In genomic region chr13:4465641-4466040, GRCm38 (mm10) we compare ENCODE assay signal across 31 mouse cellular contexts. TPM values are rescaled to one million over a fixed set of nuclear protein-coding genes. Genes with fewer than 3 reads are reported as not detected.
"Had no signal": no experiment of that assay in that cellular context is flagged by ENCODE, and none has a peak within 500 bp of the region (broad histone marks: within the 10 kb centered on the region; RNA-seq: fewer than 3 reads in every experiment).

No protein-coding gene starts in this region.

- ATAC-seq: hindbrain, embryonic 16.5 days; hindbrain, postnatal 0 days; inflammation-experienced regulatory T-cells, adult 6 months; intestine, embryonic 15.5 days; intestine, embryonic 16.5 days; intestine, postnatal 0 days had no signal

- DNase-seq: heart, postnatal 10 days; heart, postnatal 14 days; heart, postnatal 36 days; heart, postnatal 4 days; kidney, adult 11 months; kidney, adult 2 months; kidney, adult 8-10 months; kidney, adult 9 months; kidney, postnatal 10 days; kidney, postnatal 14 days; kidney, postnatal 25 days; kidney, postnatal 36 days; kidney, postnatal 4 days; layer of hippocampus, adult 9-11 months; layer of hippocampus, postnatal 36 days had no signal

RNA-seq across cellular contexts. Expression of gene Akr1c6, which starts 31.5 kb away (rescaled TPM):
- total RNA-seq: heart, postnatal 10 days; heart, postnatal 14 days; heart, postnatal 36 days; heart, postnatal 4 days; hematopoietic stem cell, adult 5-6 weeks; hindbrain, postnatal 0 days; layer of hippocampus, adult 18-20 months; layer of hippocampus, adult 2 months; layer of hippocampus, adult 8-10 months; layer of hippocampus, postnatal 10 days; layer of hippocampus, postnatal 14 days; layer of hippocampus, postnatal 25 days; layer of hippocampus, postnatal 36 days; left cerebral cortex, adult 18-20 months; left cerebral cortex, adult 2 months; left cerebral cortex, adult 8-10 months had no signal

RNA-seq across cellular contexts. Expression of gene Akr1c20, which starts 57.5 kb away (rescaled TPM):
- total RNA-seq: heart, postnatal 10 days; heart, postnatal 14 days; heart, postnatal 36 days; heart, postnatal 4 days; hematopoietic stem cell, adult 5-6 weeks; hindbrain, postnatal 0 days; layer of hippocampus, adult 18-20 months; layer of hippocampus, adult 2 months; layer of hippocampus, adult 8-10 months; layer of hippocampus, postnatal 10 days; layer of hippocampus, postnatal 14 days; layer of hippocampus, postnatal 25 days; layer of hippocampus, postnatal 36 days; left cerebral cortex, adult 18-20 months; left cerebral cortex, adult 2 months; left cerebral cortex, adult 8-10 months had no signal
